Mouse (Mus musculus) heart, postnatal 0 days (tissue): ENCODE measurements around the gene Chic2. TPM values are rescaled to one million over a fixed set of nuclear protein-coding genes. Genes with fewer than 3 reads are reported as not detected.

ENCODE experiments used
- ATAC-seq: fragments of 200-750 bp; cut with Nextera tagmentation; 2 replicates; pipeline ENCODE4 v1.8.0; 2017; ENCODE audit warnings: low read depth, moderate number of reproducible peaks, moderate library complexity; ENCODE audit not compliant: insufficient read depth
- DNase-seq: peaks from one replicate; pipeline ENCODE4 v3.0.0-alpha.2; 2016; ENCODE audit warnings: low spot score
- H3K27ac ChIP-seq: fragments of 300-500 bp; sonication (generic); 2 replicates; pipeline ENCODE4 v1.5.1; 2014; ENCODE audit warnings: low read depth, mild to moderate bottlenecking
- H3K27me3 ChIP-seq: fragments of 300-500 bp; sonication (generic); 2 replicates; pipeline ENCODE4 v1.6.1; 2014; ENCODE audit warnings: low read length, mixed read lengths; ENCODE audit not compliant: control insufficient read depth, insufficient read depth
- H3K36me3 ChIP-seq: fragments of 300-500 bp; sonication (generic); replicated peaks from 2 replicates; pipeline ENCODE4 v1.6.1; 2014; ENCODE audit warnings: low read length, mixed read lengths; ENCODE audit not compliant: control insufficient read depth, insufficient read depth
- H3K4me1 ChIP-seq: fragments of 300-500 bp; sonication (generic); 2 replicates; pipeline ENCODE4 v1.6.1; 2014; ENCODE audit warnings: antibody characterized with exemption; ENCODE audit not compliant: control insufficient read depth, insufficient read depth
- H3K4me2 ChIP-seq: fragments of 300-500 bp; sonication (generic); 2 replicates; pipeline ENCODE4 v1.6.1; 2014; ENCODE audit warnings: low read depth, mild to moderate bottlenecking, low read length, moderate library complexity
- H3K4me3 ChIP-seq: fragments of 300-500 bp; sonication (generic); 2 replicates; pipeline ENCODE4 v1.5.1; 2014; ENCODE audit warnings: low read depth, low read length
- H3K9ac ChIP-seq: fragments of 300-500 bp; sonication (generic); replicated peaks from 2 replicates; pipeline ENCODE4 v1.6.1; 2014; ENCODE audit warnings: low read depth, low read length, mixed read lengths
- H3K9me3 ChIP-seq: fragments of 300-500 bp; sonication (generic); replicated peaks from 2 replicates; pipeline ENCODE4 v1.6.1; 2016; ENCODE audit warnings: low read length; ENCODE audit not compliant: control insufficient read depth
- CTCF ChIP-seq: IDR thresholded peaks from 2 replicates; pipeline ENCODE4 v1.5.1; 2016; ENCODE audit warnings: antibody characterized with exemption, control low read depth, low read depth
- EP300 ChIP-seq: IDR thresholded peaks from 2 replicates; pipeline ENCODE4 v1.6.1; 2016; ENCODE audit warnings: antibody characterized with exemption, low read depth
- WGBS: fragments of 180-500 bp; shearing (Covaris S2); extraction: QIAGEN DNeasy Blood & Tissue Kit; methylation state at CpG from one replicate; pipeline ENCODE4 v1.1.7; 2014; 5-methylcytosine and 5-hydroxymethylcytosine counted together
- polyA plus RNA-seq: library from polyadenylated mRNA; unstranded; fragments of >200 nt; fragmentation: Nextera tagmentation; extraction: Ambion mirVana; gene quantifications from 2 replicates; pipeline ENCODE4 v1.2.1, GENCODE M21; 2015
- total RNA-seq: library from RNA; depleted of rRNA; stranded (reverse); fragments of >200 nt; gene quantifications from 2 replicates; pipeline ENCODE4 v1.2.3, GENCODE M21; 2014; ENCODE audit warnings: low replicate concordance; rRNA removed

Chic2 gene
- total and polyA plus RNA-seq, 2 experiments from 2014 or later: 27.4 to 28.5 TPM

DNA sequence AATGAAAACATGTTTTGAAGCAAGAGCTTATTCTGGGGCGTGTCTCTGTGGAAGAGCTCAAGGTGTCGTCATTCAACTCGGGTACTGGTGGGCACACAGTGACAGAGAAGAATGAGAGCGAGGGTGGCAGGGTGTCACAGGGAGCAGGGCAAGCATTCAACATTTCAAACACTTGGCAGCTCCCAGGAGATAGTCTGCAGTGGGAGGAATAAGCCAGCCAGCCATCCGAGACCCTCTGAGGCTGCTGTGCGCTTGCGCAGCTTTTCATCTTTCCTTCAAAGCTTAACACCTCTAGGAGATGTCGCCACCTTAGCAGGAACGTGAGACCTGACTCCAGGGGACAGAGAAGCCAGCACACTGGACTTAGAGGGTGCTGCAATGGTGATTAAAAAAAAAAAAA lies 88.2 kb downstream of the Chic2 start:
- TF ChIP-seq EP300 (no peak), CTCF (no peak)
- ATAC-seq: no peak
- no peak for DNase-seq
- peak overlapping the region; percentile 37; the same call in 1 of the 2 replicates for H3K4me2 ChIP-seq
- H3K27me3 ChIP-seq: 0 out of 2 replicates have a peak, but pooled peaks cover 4% of the 10 kb centered on the region
- H3K4me1 ChIP-seq: 0 out of 2 replicates have a peak, but pooled peaks cover 7% of the 10 kb centered on the region
- H3K27ac ChIP-seq: no peak overlapping the region
- 18% methylated on average over 9 of the region's 9 CpGs for WGBS
- no peak overlapping the region for H3K9ac ChIP-seq
- no peaks in the 10 kb centered on the region for H3K9me3 ChIP-seq
- H3K4me3 ChIP-seq: no peak overlapping the region
- H3K36me3 ChIP-seq: no peaks in the 10 kb centered on the region

DNA sequence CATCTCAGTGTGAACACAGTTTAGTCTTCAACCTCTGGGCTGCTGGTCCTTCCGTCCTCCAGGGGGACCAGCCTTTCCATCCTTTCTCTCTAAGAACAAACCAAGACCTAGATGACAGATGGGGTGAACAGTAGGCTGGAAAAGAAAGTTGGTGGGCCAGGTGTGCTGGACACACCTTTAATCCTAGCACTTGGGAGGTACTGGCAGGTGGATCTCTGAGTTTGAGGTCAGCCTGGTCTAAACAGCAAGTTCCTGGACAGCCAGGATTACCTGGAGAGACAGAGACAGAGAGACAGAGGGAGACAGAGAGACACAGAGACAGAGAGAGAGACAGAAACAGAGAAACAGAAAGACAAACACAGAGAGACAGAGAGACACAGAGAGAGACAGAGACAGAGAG lies 89.0 kb downstream of the Chic2 start:
- Histone ChIP-seq H3K36me3 (no peaks in the 10 kb centered on the region), H3K4me2 (no peak overlapping the region), H3K9ac (no peak overlapping the region), H3K4me3 (no peak overlapping the region), H3K27ac (no peak overlapping the region), H3K4me1 (0 out of 2 replicates have a peak, but pooled peaks cover 5% of the 10 kb centered on the region), H3K27me3 (0 out of 2 replicates have a peak, but pooled peaks cover 4% of the 10 kb centered on the region), H3K9me3 (no peaks in the 10 kb centered on the region)
- TF ChIP-seq EP300 (no peak), CTCF (no peak)
- no peak for ATAC-seq
- WGBS: 71% methylated on average over 1 of the region's 1 CpGs
- no peak for DNase-seq

DNA sequence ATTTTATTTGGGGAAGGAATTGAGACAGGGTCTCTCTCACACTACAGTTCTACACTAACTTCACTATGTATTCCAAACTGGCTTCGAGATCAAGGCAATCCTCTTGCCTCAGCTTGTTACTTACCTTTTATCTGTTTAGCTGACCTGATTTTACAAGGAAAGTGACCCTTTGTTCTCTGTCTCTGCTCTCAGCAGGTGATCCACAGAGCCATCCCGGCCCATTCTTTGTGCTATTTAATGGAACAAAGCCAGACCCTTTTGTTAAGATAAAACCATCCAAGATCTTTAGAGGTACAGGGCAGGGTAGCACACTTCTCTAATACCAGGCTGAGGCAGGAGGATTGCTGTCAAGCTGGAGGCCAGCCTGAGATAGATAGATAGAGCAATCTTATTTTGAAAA lies 91.6 kb downstream of the Chic2 start:
- H3K9ac ChIP-seq: no peak overlapping the region
- H3K4me2 ChIP-seq: no peak overlapping the region
- no peaks in the 10 kb centered on the region for H3K9me3 ChIP-seq
- H3K36me3 ChIP-seq: no peaks in the 10 kb centered on the region
- no peak for DNase-seq
- no peak for ATAC-seq
- WGBS: 49% methylated on average over 2 of the region's 2 CpGs
- H3K27ac ChIP-seq: no peak overlapping the region
- peaks cover 2% of the 10 kb centered on the region; the same call in 1 of the 2 replicates for H3K27me3 ChIP-seq
- TF ChIP-seq EP300 (no peak), CTCF (no peak)
- no peak overlapping the region for H3K4me3 ChIP-seq
- H3K4me1 ChIP-seq: no peaks in the 10 kb centered on the region

DNA sequence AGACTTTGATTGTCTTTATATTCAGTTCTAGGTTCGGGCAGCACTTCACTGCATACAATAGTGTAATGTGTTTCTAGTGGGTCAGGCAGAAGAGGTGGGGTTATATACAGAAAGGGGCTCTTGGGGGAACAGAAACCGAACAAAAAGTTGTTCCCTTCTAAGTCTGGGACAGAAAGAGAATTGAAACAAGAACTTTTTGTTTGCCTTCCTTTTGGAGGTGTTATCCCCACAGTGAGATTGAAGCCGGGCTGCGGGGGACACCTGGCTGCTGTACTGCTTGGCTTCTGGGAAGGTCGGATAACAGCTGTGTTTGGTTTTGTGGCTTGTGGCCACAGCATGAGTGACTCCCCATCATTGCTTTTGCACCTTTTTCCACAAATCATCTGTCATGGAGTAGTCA lies 93.2 kb downstream of the Chic2 start:
- Histone ChIP-seq H3K27me3 (peaks cover 7% of the 10 kb centered on the region; the same call in 1 of the 2 replicates), H3K4me1 (no peaks in the 10 kb centered on the region), H3K4me2 (no peak overlapping the region), H3K9ac (no peak overlapping the region), H3K9me3 (no peaks in the 10 kb centered on the region), H3K4me3 (no peak overlapping the region), H3K36me3 (no peaks in the 10 kb centered on the region), H3K27ac (no peak overlapping the region)
- DNase-seq: no peak
- TF ChIP-seq EP300: no peak
- 82% methylated on average over 5 of the region's 5 CpGs for WGBS
- no peak for ATAC-seq

DNA sequence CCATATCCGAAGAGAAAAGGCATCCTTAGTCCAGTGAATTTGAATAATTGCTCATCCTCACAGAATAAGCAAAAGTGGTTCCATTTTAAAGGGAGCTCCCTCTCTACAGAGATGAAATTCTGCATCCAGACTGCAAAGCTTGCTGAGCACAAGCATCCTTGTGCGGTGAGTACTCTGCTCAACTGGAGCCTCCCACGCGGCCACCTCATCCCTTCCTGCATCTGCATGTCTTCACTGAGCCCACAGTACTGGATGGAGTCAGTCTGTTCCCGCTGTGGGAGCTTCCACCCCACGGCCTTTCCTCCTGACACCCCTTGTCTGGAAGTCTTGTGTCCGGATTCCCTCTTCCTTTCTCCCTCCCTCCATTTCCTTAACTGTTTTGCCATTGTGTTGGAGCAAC lies 95.3 kb downstream of the Chic2 start:
- Histone ChIP-seq H3K27ac (no peak overlapping the region), H3K27me3 (peaks cover 19% of the 10 kb centered on the region; the same call in 1 of the 2 replicates), H3K36me3 (no peaks in the 10 kb centered on the region), H3K9ac (no peak overlapping the region), H3K9me3 (no peaks in the 10 kb centered on the region), H3K4me3 (no peak overlapping the region), H3K4me2 (no peak overlapping the region), H3K4me1 (0 out of 2 replicates have a peak, but pooled peaks cover 3% of the 10 kb centered on the region)
- 57% methylated on average over 7 of the region's 7 CpGs for WGBS
- no peak for TF ChIP-seq CTCF
- no peak for TF ChIP-seq EP300
- DNase-seq (no peak), ATAC-seq (no peak)

DNA sequence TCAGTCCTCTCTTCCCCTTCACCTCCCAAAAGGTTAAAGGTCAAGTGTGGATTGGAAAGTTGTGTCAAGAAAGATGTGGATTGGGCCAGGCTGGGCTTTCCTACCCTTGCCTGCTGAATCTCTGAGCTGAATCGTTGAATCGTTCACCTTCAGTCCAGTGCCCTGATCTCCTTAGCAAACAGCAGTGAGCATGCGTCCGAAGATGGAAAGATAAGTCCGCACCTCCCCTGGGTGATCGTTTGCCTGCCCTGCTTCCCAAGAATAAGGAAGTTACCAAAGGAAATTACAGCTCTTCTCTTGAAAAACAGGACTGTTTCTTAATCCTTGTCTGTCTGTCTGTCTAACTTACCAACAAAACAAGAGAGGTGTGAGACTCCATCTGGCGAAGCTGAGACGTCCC lies 96.1 kb downstream of the Chic2 start:
- ATAC-seq: no peak
- H3K27me3 ChIP-seq: peaks cover 19% of the 10 kb centered on the region

More for the DNA sequence above, 96.1 kb downstream of the Chic2 start:
- no peaks in the 10 kb centered on the region for H3K36me3 ChIP-seq
- no peak for DNase-seq
- 0 out of 2 replicates have a peak, but pooled peaks cover 3% of the 10 kb centered on the region for H3K4me1 ChIP-seq
- H3K9ac ChIP-seq: no peak overlapping the region
- no peak overlapping the region for H3K27ac ChIP-seq
- H3K9me3 ChIP-seq: no peaks in the 10 kb centered on the region
- no peak overlapping the region for H3K4me2 ChIP-seq
- no peak for TF ChIP-seq EP300
- no peak for TF ChIP-seq CTCF
- no peak overlapping the region for H3K4me3 ChIP-seq
- WGBS: 49% methylated on average over 8 of the region's 8 CpGs

Other genes starting within 250 kb of the Chic2 start
- not detected in 2 replicates for gene Gsx2, start 30.8 kb upstream of the Chic2 start, total RNA-seq
- not detected in 2 replicates for gene Gsx2, start 30.8 kb upstream of the Chic2 start, polyA plus RNA-seq
- 25.3 and 27.4 TPM in 2 replicates for gene Pdgfra, start 107.5 kb upstream of the Chic2 start, total RNA-seq
- 5.3 and 6.1 TPM in 2 replicates for gene Pdgfra, start 107.5 kb upstream of the Chic2 start, polyA plus RNA-seq